Mouse (Mus musculus) 416B (cell line): ENCODE data around the gene Ninl.
A peak's percentile ranks its signal among the peaks of the same experiment; 100 is the strongest.

Experiments
- DNase-seq: peaks from one replicate; pipeline ENCODE4 v3.0.0; 2011; ENCODE audit warnings: low read depth

Ninl gene

DNA sequence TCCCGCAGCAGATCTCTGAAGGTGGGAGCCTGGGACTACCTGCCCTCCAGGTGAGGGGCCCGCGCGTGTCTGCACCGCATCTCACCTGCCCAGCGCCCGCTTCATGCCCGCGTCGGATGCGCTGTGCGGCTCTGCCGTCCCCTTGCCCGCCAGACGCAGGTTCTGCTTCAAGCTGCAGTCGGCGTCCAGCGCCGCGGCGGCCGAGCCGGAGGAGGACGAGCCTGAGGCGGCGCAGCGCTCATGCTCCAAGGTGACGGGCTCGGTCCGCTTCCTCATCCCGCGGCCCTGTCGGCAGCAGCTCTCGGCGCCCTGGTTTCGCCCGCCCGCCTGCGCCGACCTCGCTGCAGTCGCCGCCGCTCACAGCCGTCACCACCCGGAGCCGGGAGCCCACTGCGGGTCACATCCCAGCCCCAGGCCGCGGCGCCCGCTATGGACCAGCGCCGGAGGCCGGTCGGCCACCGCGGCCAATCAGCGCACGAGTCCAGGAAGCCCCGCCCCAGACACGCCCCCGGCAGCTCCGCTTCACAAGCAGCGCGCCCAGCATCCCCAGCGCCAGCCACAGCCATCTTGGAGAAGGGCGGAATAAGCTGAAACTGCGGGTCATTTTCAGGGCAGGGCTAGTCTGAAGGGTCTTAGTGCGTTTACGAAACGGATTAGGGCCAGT, 134.8 kb downstream of the Ninl start, which contains the start of gene Abhd12:
Gene Abhd12, minus strand, starts transcription at position 470 of the 664 bp plus-strand sequence.
- peak; percentile 96 for DNase-seq

- DNase-seq = no peak
These were observed 136.8 kb downstream of the Ninl start for GRCm38 (mm10) chr2:150902347-150902746.

- no peak for DNase-seq
These were observed 138.8 kb downstream of the Ninl start for GRCm38 (mm10) chr2:150900341-150900740.

GRCm38 (mm10) chr2:150895691-150896252, 143.4 kb downstream of the Ninl start:
- DNase-seq = no peak

GRCm38 (mm10) chr2:150894617-150895267, 144.4 kb downstream of the Ninl start:
- DNase-seq = no peak

- no peak for DNase-seq
These were observed 151.8 kb downstream of the Ninl start for GRCm38 (mm10) chr2:150887370-150887769.

DNA sequence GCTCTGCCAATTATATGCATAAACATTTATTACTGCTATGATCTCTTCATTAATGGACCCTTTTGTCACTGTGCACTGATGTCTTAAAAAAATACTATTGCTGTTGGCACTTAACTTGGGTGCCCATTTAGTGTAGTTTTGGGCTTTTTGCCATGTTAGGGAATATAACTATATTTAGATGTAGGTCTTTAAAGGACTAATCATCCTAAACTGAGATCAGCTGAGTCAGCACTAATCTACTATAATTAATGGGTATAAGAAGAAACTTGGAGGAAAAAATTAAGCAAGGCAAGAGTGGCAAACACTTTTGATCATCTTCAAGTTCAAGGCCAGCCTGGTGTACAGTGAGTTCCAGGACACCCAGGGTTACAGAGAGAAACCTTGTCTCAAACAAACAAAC, 152.9 kb downstream of the Ninl start:
- DNase-seq = no peak

DNA sequence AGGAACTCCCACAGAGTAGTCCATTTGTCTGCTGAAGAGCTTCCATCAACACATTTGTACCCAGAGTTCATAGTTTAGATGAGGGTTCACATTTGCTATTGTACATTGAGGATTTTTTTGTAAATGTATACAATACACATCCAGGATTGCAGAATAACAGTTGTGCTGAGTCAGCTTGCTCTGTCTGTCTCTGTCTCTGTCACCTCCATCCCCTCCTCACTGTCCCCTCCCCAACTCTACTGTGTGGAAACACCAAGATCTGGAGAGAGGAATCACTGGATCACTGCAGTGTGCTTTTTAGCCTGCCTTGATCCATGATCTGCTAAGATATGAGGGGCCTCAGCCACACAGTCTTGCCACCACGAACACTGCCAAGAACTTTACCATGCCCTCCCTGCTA, 153.4 kb downstream of the Ninl start:
- DNase-seq = no peak

DNA sequence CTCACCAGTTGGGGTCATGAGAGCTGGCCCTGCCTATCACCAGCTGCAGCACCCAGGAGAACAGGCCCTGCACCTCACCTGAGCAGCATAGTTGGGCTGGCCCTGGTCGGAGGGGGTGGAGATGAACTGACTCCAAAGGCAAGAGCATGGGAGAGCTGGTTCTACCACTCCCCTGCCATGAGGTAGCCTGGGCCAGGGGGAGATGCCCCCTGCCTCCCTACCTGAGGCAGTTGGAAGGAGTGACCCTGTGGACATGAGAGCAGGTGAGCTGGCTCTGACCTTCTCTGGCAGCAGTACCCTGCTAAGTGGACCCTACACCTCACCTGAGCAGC, 154.4 kb downstream of the Ninl start:
- DNase-seq = no peak
